Mouse (Mus musculus) heart, embryonic 11.5 days (tissue): ENCODE results near the gene Rhbdl1. TPM values are rescaled to one million over a fixed set of nuclear protein-coding genes. Genes with fewer than 3 reads are reported as not detected.
"Not testable (repeated sequence)": the region's sequence is repeated elsewhere in the genome, so short reads cannot be mapped to it uniquely, and the experiment has no call there.

Experiments
- ATAC-seq: fragments of 200-750 bp; cut with Nextera tagmentation; replicated peaks from 2 replicates; pipeline ENCODE4 v1.8.0; 2017; ENCODE audit warnings: moderate library complexity; ENCODE audit not compliant: insufficient number of reproducible peaks, low FRiP score, low TSS enrichment
- H3K27ac ChIP-seq: fragments of 300-500 bp; sonication (generic); 2 replicates; pipeline ENCODE4 v1.5.1; 2014; ENCODE audit warnings: mild to moderate bottlenecking, low read depth, low read length
- H3K27me3 ChIP-seq: fragments of 300-500 bp; sonication (generic); 2 replicates; pipeline ENCODE4 v1.6.1; 2014; ENCODE audit warnings: mild to moderate bottlenecking, low read length, mixed read lengths; ENCODE audit not compliant: control insufficient read depth, insufficient read depth
- H3K36me3 ChIP-seq: fragments of 300-500 bp; sonication (generic); 2 replicates; pipeline ENCODE4 v1.6.1; 2014; ENCODE audit warnings: mild to moderate bottlenecking, low read length, moderate library complexity, mixed read lengths; ENCODE audit not compliant: control insufficient read depth, insufficient read depth
- H3K4me1 ChIP-seq: fragments of 300-500 bp; sonication (generic); 2 replicates; pipeline ENCODE4 v1.6.1; 2014; ENCODE audit warnings: low read length; ENCODE audit not compliant: control insufficient read depth, insufficient read depth
- H3K4me2 ChIP-seq: fragments of 300-500 bp; sonication (generic); 2 replicates; pipeline ENCODE4 v1.6.1; 2014; ENCODE audit warnings: mild to moderate bottlenecking, moderate library complexity
- H3K4me3 ChIP-seq: fragments of 300-500 bp; sonication (generic); 2 replicates; pipeline ENCODE4 v1.5.1; 2014; ENCODE audit warnings: low read depth, low read length
- H3K9ac ChIP-seq: fragments of 300-500 bp; sonication (generic); 2 replicates; pipeline ENCODE4 v1.6.1; 2014; ENCODE audit warnings: mild to moderate bottlenecking, low read depth, low read length, moderate library complexity
- H3K9me3 ChIP-seq: fragments of 300-500 bp; sonication (generic); replicated peaks from 2 replicates; pipeline ENCODE4 v1.6.1; 2016; ENCODE audit warnings: low read length; ENCODE audit not compliant: control insufficient read depth
- WGBS: fragments of 180-500 bp; shearing (Covaris S2); extraction: QIAGEN DNeasy Blood & Tissue Kit; methylation state at CpG from one replicate; pipeline ENCODE4 v1.1.7; 2014; ENCODE audit not compliant: insufficient replicate concordance; 5-methylcytosine and 5-hydroxymethylcytosine counted together
- polyA plus RNA-seq: library from polyadenylated mRNA; unstranded; fragments of >200 nt; fragmentation: Nextera tagmentation; extraction: Ambion mirVana; gene quantifications from 2 replicates; pipeline ENCODE4 v1.2.1, GENCODE M21; 2014

Rhbdl1 gene
- polyA plus RNA-seq, 1 experiment from 2014 or later = 2.5 TPM

DNA sequence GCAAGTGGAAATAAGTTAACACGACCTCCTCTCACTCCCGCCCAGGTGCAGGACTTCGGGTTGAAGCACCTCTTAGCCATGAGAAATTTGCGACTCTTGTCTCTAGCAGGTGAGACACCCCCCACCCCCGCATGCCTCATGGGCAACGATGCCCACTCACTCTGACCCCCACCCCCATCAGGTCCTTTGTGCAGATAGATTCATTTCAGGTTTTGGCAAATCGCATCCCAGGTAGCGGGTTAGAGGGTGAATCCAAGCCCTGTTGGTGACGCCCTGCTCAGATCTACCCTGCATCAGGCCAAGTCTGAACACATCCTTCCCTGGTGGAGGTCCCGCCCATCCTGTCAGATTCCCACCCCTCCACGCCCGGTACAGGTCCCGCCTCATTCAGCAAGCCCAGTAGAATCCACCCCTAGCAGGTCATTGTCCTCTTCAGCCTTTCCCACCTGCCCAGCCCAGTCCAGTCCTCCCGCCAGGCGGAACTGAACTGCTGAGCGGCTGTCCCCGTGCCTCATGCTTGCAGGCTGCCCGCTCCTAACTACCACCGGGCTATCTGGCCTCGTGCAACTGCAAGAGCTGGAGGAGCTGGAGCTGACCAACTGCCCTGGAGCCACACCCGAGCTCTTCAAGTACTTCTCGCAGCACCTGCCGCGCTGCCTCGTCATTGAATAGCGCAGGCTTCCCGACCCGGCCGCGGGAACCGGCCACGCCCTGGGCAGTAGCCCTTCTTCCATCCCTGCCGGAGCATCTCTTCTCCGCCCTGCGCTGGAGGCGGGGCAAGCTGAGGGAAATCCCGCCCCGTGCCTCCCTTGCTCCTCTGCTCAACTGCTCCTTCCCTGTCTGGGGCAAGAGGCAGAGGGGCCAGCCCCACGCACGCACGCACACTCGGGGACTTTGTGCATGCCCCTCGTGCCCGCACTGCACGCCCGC, 18.0 kb downstream of the Rhbdl1 start:
- 6% methylated on average over 46 of the region's 46 CpGs for WGBS
- H3K4me3 ChIP-seq = peak overlapping the region; percentile 12
- peaks cover 63% of the 10 kb centered on the region for H3K27me3 ChIP-seq
- peak overlapping the region; percentile 35 for H3K4me2 ChIP-seq
- H3K9me3 ChIP-seq = no peaks in the 10 kb centered on the region
- no peak overlapping the region for H3K27ac ChIP-seq
- ATAC-seq = 0 out of 2 replicates have a peak, but pooled peaks have one; percentile 26
- H3K9ac ChIP-seq = no peak overlapping the region
- H3K4me1 ChIP-seq = peaks cover 8% of the 10 kb centered on the region
- H3K36me3 ChIP-seq = no peaks in the 10 kb centered on the region

DNA sequence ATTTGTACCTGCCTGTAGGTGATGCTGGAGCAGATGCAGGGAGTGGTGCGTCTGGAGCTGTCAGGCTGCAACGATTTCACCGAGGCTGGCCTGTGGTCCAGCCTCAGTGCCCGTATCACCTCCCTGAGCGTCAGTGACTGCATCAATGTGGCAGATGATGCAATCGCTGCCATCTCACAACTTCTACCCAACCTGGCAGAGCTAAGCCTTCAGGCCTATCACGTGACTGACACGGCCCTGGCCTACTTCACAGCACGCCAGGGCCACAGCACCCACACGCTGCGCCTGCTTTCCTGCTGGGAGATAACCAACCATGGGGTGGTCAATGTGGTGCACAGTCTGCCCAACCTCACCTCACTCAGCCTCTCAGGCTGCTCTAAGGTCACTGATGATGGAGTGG, 19.4 kb downstream of the Rhbdl1 start:
- Histone ChIP-seq H3K27me3 (peaks cover 70% of the 10 kb centered on the region), H3K4me1 (peaks cover 4% of the 10 kb centered on the region; the same call in 1 of the 2 replicates), H3K36me3 (no peaks in the 10 kb centered on the region), H3K4me3 (no peak overlapping the region), H3K27ac (no peak overlapping the region), H3K4me2 (no peak overlapping the region), H3K9me3 (no peaks in the 10 kb centered on the region), H3K9ac (no peak overlapping the region)
- ATAC-seq = no peak
- 72% methylated on average over 11 of the region's 11 CpGs for WGBS

DNA sequence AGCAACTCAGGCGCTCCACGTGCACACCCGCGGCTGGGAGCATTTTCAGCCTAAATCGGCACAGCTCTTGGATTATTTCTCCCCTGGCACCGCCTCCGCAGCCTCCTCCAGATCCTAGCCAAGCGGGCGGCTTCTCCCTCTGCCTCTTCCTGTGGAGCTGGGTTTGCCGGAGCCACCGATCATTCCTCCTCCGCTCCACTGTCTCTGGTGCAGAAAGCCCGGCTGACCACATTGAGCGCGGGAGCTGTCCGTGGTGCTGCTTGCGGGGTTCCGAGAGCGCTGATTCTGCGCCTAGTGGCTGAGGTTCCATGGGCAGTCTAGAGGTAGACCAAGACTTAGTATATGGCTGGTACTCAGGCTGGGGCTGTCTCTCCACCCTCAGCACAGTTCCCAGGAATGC, 23.6 kb downstream of the Rhbdl1 start:
- Histone ChIP-seq H3K9me3 (no peaks in the 10 kb centered on the region), H3K27me3 (peaks cover 80% of the 10 kb centered on the region), H3K4me3 (no peak overlapping the region), H3K4me2 (no peak overlapping the region), H3K36me3 (no peaks in the 10 kb centered on the region), H3K9ac (no peak overlapping the region), H3K4me1 (peaks cover 9% of the 10 kb centered on the region), H3K27ac (no peak overlapping the region)
- ATAC-seq = no peak
- under 1% methylated on average over 18 of the region's 20 CpGs for WGBS

DNA sequence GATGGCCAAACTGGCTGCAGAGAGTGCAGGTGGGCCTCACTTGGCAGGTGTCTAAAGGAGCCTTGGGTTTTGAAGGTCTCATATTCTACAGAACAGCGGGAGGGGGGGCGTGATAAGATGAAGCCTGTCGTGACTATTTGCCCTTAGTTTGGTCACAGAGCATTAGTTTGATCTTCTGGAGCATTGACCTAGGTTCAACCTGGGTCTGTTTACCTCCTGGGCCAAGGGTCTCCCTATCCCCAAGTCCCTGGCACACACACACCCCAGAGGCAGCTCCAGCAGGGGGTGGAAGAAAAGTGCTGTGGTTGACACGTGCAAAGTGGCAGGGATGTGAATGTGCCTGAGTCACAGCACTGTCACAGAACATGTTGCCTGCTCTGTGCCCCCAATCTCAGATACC, 26.2 kb downstream of the Rhbdl1 start:
- Histone ChIP-seq H3K9ac (no peak overlapping the region), H3K4me3 (no peak overlapping the region), H3K9me3 (no peaks in the 10 kb centered on the region), H3K4me2 (no peak overlapping the region), H3K4me1 (peaks cover 9% of the 10 kb centered on the region), H3K27ac (no peak overlapping the region), H3K36me3 (no peaks in the 10 kb centered on the region), H3K27me3 (peaks cover 68% of the 10 kb centered on the region)
- no peak for ATAC-seq
- WGBS = 66% methylated on average over 4 of the region's 4 CpGs

DNA sequence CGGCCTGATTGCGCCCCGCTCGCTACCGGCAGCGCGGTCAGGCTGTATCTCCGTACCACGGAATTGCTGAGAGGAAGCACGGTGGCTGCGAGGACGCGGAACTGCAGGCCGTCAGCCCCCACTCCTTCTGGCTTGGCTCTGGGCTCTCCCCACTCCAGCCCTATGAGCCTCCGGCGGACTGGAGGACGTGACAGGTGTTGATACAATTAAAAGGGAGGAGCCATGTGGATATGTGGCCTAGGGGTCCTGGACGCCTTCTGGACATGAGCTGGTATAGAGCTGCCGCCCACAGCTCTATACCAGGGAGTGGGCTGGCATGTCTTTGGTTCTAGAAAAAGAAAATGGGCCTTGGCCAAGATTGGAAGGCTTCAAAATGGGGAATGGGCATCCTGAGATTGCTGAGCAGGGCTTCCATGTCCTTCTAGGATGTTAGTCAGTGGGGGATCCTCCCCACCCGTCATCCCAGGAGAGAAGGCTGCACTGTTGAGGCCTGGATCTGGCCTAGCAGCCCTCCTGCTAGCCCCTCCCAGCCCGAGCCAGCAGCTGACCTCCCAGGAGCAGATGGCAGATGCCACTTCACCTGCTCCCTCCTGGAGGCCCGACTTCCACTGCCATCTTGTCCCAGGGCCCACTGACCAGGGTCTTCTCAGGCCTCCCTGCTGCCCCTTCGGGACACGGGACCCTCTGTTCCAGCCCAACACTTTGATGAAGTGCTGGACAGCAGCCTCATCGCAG, 27.3 kb downstream of the Rhbdl1 start:
- Histone ChIP-seq H3K4me3 (peak overlapping the region; percentile 69), H3K27ac (no peak overlapping the region), H3K9ac (peak overlapping the region; percentile 60), H3K4me2 (peak overlapping the region; percentile 98), H3K9me3 (no peaks in the 10 kb centered on the region), H3K27me3 (peaks cover 62% of the 10 kb centered on the region), H3K36me3 (no peaks in the 10 kb centered on the region), H3K4me1 (peaks cover 9% of the 10 kb centered on the region)
- peak; percentile 12; the same call in 1 of the 2 replicates for ATAC-seq
- WGBS = 7% methylated on average over 24 of the region's 25 CpGs

DNA sequence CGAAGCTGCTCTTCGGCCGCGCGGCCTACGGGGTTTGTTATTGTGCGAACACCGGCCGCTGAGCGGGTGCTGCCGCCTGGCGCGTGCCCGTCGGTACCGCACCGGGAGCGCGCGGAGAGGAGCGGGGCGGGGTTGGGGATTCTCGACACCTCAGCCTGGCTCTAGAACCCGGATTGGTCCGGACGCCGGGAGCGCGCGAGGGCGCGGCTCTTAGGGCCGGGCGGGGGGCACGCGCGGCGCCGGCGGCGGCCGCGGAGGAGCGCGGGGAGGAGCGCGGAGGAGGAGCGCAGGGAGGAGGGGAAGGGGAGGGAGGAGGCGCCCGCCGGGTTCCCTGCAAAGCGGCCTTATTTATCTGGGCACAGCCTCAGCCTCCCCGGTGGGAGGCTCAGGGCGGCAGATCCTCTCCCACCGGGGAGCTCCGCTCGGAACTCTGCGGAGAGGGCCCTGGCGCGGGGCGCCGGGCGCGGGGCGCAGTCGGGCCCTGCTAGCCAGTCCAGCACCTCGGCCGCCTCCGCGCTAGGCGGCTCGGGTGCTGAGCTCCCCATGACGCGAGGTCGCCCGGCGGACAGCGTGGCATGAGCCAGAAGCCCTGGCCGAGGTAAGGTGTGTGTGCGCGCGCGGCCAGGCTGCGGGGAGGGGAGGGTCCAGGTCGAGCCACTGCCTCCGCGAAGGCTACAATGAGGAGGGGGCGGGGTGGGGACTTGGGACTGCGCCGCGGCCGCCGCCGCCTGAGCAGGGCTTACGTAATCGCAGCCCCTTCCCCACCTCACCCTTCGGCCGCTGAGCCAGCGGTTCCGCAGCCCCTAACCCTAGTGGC, 28.1 kb downstream of the Rhbdl1 start, which contains the start of gene Fbxl16:
Gene Fbxl16 (plus strand): TSS at position 297 of the 817 bp plus-strand sequence.
- WGBS = under 1% methylated on average over 84 of the region's 100 CpGs
- no peaks in the 10 kb centered on the region for H3K9me3 ChIP-seq
- peak within 1 kb of the TSS; percentile 60 for H3K9ac ChIP-seq
- no peaks in the 10 kb centered on the region for H3K36me3 ChIP-seq
- H3K27ac ChIP-seq = no peak within 1 kb of the TSS
- peak; percentile 58; the same call in 1 of the 2 replicates for ATAC-seq
- H3K4me2 ChIP-seq = peak within 1 kb of the TSS; percentile 98
- peak within 1 kb of the TSS; percentile 69 for H3K4me3 ChIP-seq
- peaks cover 9% of the 10 kb centered on the region for H3K4me1 ChIP-seq
- H3K27me3 ChIP-seq = peaks cover 59% of the 10 kb centered on the region

DNA sequence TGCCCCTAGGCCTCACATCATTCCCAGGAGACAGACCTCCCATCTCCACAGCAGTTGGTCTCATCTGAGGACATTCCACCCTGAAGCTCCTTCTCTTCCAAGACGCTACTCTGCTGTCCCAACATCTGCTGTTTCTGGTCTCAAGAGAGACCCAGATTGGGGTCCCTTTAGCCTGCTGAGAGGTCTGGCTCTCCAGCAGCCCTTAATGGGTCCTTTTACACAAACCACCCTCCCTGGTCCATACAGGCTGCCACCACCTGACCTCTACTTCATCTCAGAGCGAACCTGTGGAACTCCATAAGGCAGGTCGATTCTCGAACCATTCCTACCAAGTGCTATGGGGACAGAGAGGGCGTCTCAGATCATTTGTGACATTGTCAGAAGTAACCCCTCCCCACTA, 29.1 kb downstream of the Rhbdl1 start:
- Histone ChIP-seq H3K9ac (no peak overlapping the region), H3K27ac (no peak overlapping the region), H3K27me3 (peaks cover 56% of the 10 kb centered on the region), H3K4me2 (peak overlapping the region; percentile 98; the same call in 1 of the 2 replicates), H3K4me3 (peak overlapping the region; percentile 69; the same call in 1 of the 2 replicates), H3K9me3 (no peaks in the 10 kb centered on the region), H3K36me3 (no peaks in the 10 kb centered on the region), H3K4me1 (peaks cover 13% of the 10 kb centered on the region)
- no peak for ATAC-seq
- WGBS = 33% methylated on average over 5 of the region's 5 CpGs

DNA sequence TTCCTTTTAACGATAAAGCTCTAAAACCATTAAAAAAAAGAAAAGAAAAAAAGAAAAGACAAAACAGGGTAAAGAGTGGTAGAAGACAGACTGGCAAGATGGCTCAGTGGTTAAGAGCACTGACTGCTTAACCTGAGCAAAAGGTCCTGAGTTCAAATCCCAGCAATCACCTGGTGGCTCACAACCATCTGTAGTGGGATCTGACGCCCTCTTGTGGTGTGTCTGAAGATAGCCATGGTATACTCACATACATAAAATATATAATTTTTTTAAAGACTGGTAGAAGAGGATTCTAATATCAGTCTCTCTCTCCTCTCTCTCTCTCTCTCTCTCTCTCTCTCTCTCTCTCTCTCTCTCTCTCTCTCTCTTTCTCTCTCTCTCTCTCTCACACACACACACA, 29.6 kb downstream of the Rhbdl1 start:
- peaks cover 50% of the 10 kb centered on the region for H3K27me3 ChIP-seq
- H3K9ac ChIP-seq, H3K9me3 ChIP-seq, H3K4me2 ChIP-seq, ATAC-seq, H3K27ac ChIP-seq, H3K36me3 ChIP-seq, H3K4me3 ChIP-seq: not testable (repeated sequence)
- WGBS = 25% methylated on average over 2 of the region's 2 CpGs
- peaks cover 13% of the 10 kb centered on the region for H3K4me1 ChIP-seq
